Mouse (Mus musculus) bone marrow, adult 2 months (tissue): ENCODE measurements around the gene Tbx19. TPM values are rescaled to one million over a fixed set of nuclear protein-coding genes. Genes with fewer than 3 reads are reported as not detected.

Experiments
- H3K27ac ChIP-seq: fragments of 200-500 bp; 2 replicates; pipeline ENCODE4 v1.5.1; 2012; ENCODE audit warnings: low read depth, mild to moderate bottlenecking, control low read depth, inconsistent platforms, low read length; ENCODE audit not compliant: control insufficient read depth, poor library complexity, insufficient read depth
- H3K4me1 ChIP-seq: fragments of 200-500 bp; 2 replicates; pipeline ENCODE4 v1.6.1; 2011; ENCODE audit warnings: low read length; ENCODE audit not compliant: control insufficient read depth, insufficient read depth
- H3K4me3 ChIP-seq: fragments of 200-500 bp; replicated peaks from 2 replicates; pipeline ENCODE3; 2011; ENCODE audit warnings: mild to moderate bottlenecking, low read depth, low read length, control low read depth; ENCODE audit not compliant: control insufficient read depth
- CTCF ChIP-seq: fragments of 200-500 bp; IDR thresholded peaks from 2 replicates; pipeline ENCODE4 v1.5.1; 2011; ENCODE audit warnings: low read length, control low read depth; ENCODE audit not compliant: control insufficient read depth, insufficient read depth
- POLR2A ChIP-seq: fragments of 200-500 bp; IDR thresholded peaks from 2 replicates; pipeline ENCODE4 v1.6.1; 2011; ENCODE audit warnings: low read depth, mild to moderate bottlenecking, control low read depth, low read length, borderline replicate concordance; ENCODE audit not compliant: control insufficient read depth
- WGBS: fragments of 180-500 bp; shearing (Covaris S2); methylation state at CpG from one replicate; pipeline ENCODE4 v1.1.7; 2018; 5-methylcytosine and 5-hydroxymethylcytosine counted together
- polyA plus RNA-seq: library from polyadenylated mRNA; stranded (reverse); fragments of >200 nt; gene quantifications from 2 replicates; pipeline ENCODE4 v1.2.4, GENCODE M21; 2011; ENCODE audit warnings: low replicate concordance; ENCODE audit not compliant: missing spikeins, insufficient read depth, insufficient read length

Gene Tbx19
- polyA plus RNA-seq, 1 experiment = not detected

- WGBS = 68% methylated on average over 7 of the region's 7 CpGs
- Histone ChIP-seq H3K4me3 (no peak overlapping the region), H3K27ac (no peak overlapping the region), H3K4me1 (no peaks in the 10 kb centered on the region)
- TF ChIP-seq POLR2A (no peak), CTCF (no peak)
These were observed 65.7 kb downstream of the Tbx19 start for GRCm38 (mm10) chr1:165094871-165095270.

GRCm38 (mm10) chr1:165091721-165092120, 68.9 kb downstream of the Tbx19 start:
- Histone ChIP-seq H3K27ac (no peak overlapping the region), H3K4me1 (no peaks in the 10 kb centered on the region), H3K4me3 (no peak overlapping the region)
- WGBS = 23% methylated on average over 15 of the region's 15 CpGs
- TF ChIP-seq POLR2A (no peak), CTCF (no peak)

GRCm38 (mm10) chr1:165089556-165089955, 71.0 kb downstream of the Tbx19 start:
- TF ChIP-seq CTCF = no peak
- no peak for TF ChIP-seq POLR2A
- Histone ChIP-seq H3K4me1 (no peaks in the 10 kb centered on the region), H3K27ac (no peak overlapping the region), H3K4me3 (no peak overlapping the region)
- 77% methylated on average over 3 of the region's 3 CpGs for WGBS

Other genes with a start within 250 kb of the Tbx19 start
- gene Xcl1, start 225.2 kb downstream of the Tbx19 start, polyA plus RNA-seq = not detected in 2 replicates
- gene Sft2d2, start 33.7 kb upstream of the Tbx19 start, polyA plus RNA-seq = 6.4 and 14.3 TPM in 2 replicates
- gene Tiprl, start 76.2 kb upstream of the Tbx19 start, polyA plus RNA-seq = 19.4 and 33.0 TPM in 2 replicates
- 0.14 and 0.65 TPM in 2 replicates for gene Gpr161, start 135.0 kb upstream of the Tbx19 start, polyA plus RNA-seq